Comparison of ENCODE assay signal across 9 mouse cellular contexts in the genomic region with DNA sequence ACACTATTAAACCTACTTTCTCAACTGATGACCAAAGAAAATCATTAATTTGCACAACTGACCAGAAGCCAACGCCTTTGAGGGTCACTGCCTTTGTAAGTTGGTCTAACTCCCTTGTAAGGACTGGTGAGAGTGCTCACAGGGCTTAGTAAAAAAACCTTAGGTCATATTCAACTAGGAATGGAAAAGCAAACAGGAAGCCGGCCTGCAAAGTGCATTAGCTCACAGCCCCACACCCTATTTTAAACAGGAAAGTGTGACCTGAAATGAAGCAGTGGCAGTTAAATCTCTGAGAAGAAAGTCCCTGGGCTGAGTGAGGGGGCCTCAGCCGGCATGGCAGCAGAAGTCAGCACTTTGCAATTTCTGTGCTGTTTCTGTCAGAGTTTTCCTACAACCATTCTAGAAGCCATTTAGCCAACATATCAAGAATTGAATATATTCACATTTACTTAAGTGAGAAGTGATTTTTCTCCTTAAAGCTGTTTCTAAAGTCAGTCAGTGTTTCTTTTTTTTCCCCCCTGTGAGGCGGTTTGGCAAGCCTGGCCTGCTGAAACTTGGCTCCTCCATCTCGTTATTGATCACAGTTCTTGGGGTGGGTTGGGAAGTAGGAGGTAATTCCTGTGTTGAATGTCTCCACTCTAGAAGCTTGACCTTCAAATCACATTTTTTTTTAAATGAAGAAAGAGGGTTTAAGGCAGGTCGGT.
DNase-seq lines count a peak whose midpoint lies in the region; ATAC-seq and TF ChIP-seq lines count a peak whose summit lies in the region.
"Had no signal": no experiment of that assay in that cellular context is flagged by ENCODE, and none has a peak within 500 bp of the region (broad histone marks: within the 10 kb centered on the region; RNA-seq: fewer than 3 reads in every experiment).

No protein-coding gene starts in this region.

- no peak for TF ChIP-seq POLR2A in lung, adult 2 months (IDR thresholded peaks at IDR 0.05; ENCODE audit: borderline replicate concordance, extremely low read depth, low read depth, low read length)

- no peaks in the 10 kb centered on the region for H3K9me3 ChIP-seq in forebrain, postnatal 0 days (ENCODE audit: low read length)
- H3K9me3 ChIP-seq in forebrain, embryonic 12.5 days: no peaks in the 10 kb centered on the region
- no peaks in the 10 kb centered on the region for H3K9me3 ChIP-seq in liver, embryonic 16.5 days (replicated peaks; ENCODE audit: control insufficient read depth, low read length)
- H3K9me3 ChIP-seq: neural tube, embryonic 15.5 days had no signal

- ATAC-seq in forebrain, postnatal 0 days: no peak
- ATAC-seq in forebrain, embryonic 12.5 days (ENCODE audit: low FRiP score): no peak
- no peak for ATAC-seq in liver, embryonic 16.5 days (ENCODE audit: low read depth)

- no peaks in the 10 kb centered on the region for H3K27me3 ChIP-seq in forebrain, postnatal 0 days (ENCODE audit: insufficient read depth, low read length)
- no peaks in the 10 kb centered on the region for H3K27me3 ChIP-seq in forebrain, embryonic 12.5 days
- H3K27me3 ChIP-seq in liver, embryonic 16.5 days (ENCODE audit: control insufficient read depth, insufficient read depth, low read depth, low read length): no peaks in the 10 kb centered on the region
- H3K27me3 ChIP-seq: neural tube, embryonic 15.5 days had no signal

- no peak overlapping the region for H3K9ac ChIP-seq in forebrain, postnatal 0 days
- no peak overlapping the region for H3K9ac ChIP-seq in forebrain, embryonic 12.5 days
- no peak overlapping the region for H3K9ac ChIP-seq in liver, embryonic 16.5 days (ENCODE audit: low read depth, low read length)
- H3K9ac ChIP-seq: neural tube, embryonic 15.5 days had no signal

- TF ChIP-seq CTCF in forebrain, postnatal 0 days (IDR thresholded peaks at IDR 0.05; ENCODE audit: low read depth): no peak
- TF ChIP-seq CTCF in lung, adult 2 months (IDR thresholded peaks at IDR 0.05; ENCODE audit: insufficient read depth, low read length): no peak

- H3K4me2 ChIP-seq in forebrain, postnatal 0 days (ENCODE audit: low read depth): no peak overlapping the region
- H3K4me2 ChIP-seq in forebrain, embryonic 12.5 days: no peak overlapping the region
- no peak overlapping the region for H3K4me2 ChIP-seq in liver, embryonic 16.5 days (ENCODE audit: low read depth, low read length)
- H3K4me2 ChIP-seq: neural tube, embryonic 15.5 days had no signal

- 0 out of 2 replicates have a peak overlapping the region, but pooled peaks have one; percentile 21 for H3K27ac ChIP-seq in forebrain, postnatal 0 days (ENCODE audit: low read depth, low read length)
- no peak overlapping the region for H3K27ac ChIP-seq in forebrain, embryonic 12.5 days
- H3K27ac ChIP-seq in liver, embryonic 16.5 days (ENCODE audit: low read length): peak overlapping the region; percentile 80
- H3K27ac ChIP-seq: neural tube, embryonic 15.5 days had no signal

- no peak overlapping the region for H3K4me3 ChIP-seq in forebrain, postnatal 0 days (ENCODE audit: low read depth, low read length)
- H3K4me3 ChIP-seq in forebrain, embryonic 12.5 days (replicated peaks): no peak overlapping the region
- H3K4me3 ChIP-seq in lung, adult 2 months (replicated peaks; ENCODE audit: extremely low read depth, low read depth, low read length): no peak overlapping the region
- H3K4me3 ChIP-seq in liver, embryonic 16.5 days (ENCODE audit: low read depth, low read length): no peak overlapping the region
- H3K4me3 ChIP-seq: neural tube, embryonic 15.5 days had no signal

- H3K36me3 ChIP-seq in forebrain, postnatal 0 days (ENCODE audit: insufficient read depth): no peaks in the 10 kb centered on the region
- H3K36me3 ChIP-seq in forebrain, embryonic 12.5 days (replicated peaks): no peaks in the 10 kb centered on the region
- H3K36me3 ChIP-seq in liver, embryonic 16.5 days (ENCODE audit: control insufficient read depth, insufficient read depth): no peaks in the 10 kb centered on the region
- H3K36me3 ChIP-seq: neural tube, embryonic 15.5 days had no signal

- H3K4me1 ChIP-seq in forebrain, postnatal 0 days (ENCODE audit: insufficient read depth): no peaks in the 10 kb centered on the region
- peaks cover 5% of the 10 kb centered on the region; the same call in 1 of the 2 replicates for H3K4me1 ChIP-seq in forebrain, embryonic 12.5 days
- peaks cover 8% of the 10 kb centered on the region for H3K4me1 ChIP-seq in lung, adult 2 months (ENCODE audit: control insufficient read depth, insufficient read depth, low read length)
- no peaks in the 10 kb centered on the region; the same call in 1 of the 2 replicates for H3K4me1 ChIP-seq in liver, embryonic 16.5 days (ENCODE audit: control insufficient read depth, low read depth, low read length)

- 65% methylated on average over 6 of the region's 6 CpGs for WGBS in forebrain, postnatal 0 days
- 75% methylated on average over 6 of the region's 6 CpGs for WGBS in forebrain, embryonic 12.5 days
- 38% methylated on average over 6 of the region's 6 CpGs for WGBS in lung, adult 2 months
- WGBS in liver, embryonic 16.5 days (ENCODE audit: insufficient replicate concordance): 31% methylated on average over 6 of the region's 6 CpGs

- no peak for DNase-seq in forebrain, postnatal 0 days
- peak; percentile 35 to 61 for DNase-seq in lung, adult 18-20 months
- no peak for DNase-seq in lung, adult 2 months
- peak; percentile 55 for DNase-seq in yolk sac, embryonic 10.5 days (ENCODE audit: low spot score)
- no peak for DNase-seq in MN1 (ENCODE audit: low spot score)
- no peak for DNase-seq in left cerebral cortex, adult 8-10 months (ENCODE audit: low spot score in 2 of 2)

Comparison
In these comparisons a context has a peak if more than half of its experiments do, and no peak if none do; other contexts are left out.
1. DNase-seq: peak in lung, adult 18-20 months (2 of 2) and yolk sac, embryonic 10.5 days (single experiment); none in forebrain, postnatal 0 days (single experiment), lung, adult 2 months (single experiment), MN1 (single experiment) and left cerebral cortex, adult 8-10 months (0 of 2).